Mouse (Mus musculus) olfactory bulb, adult 2 months (tissue): Measurements from ENCODE around the gene Fars2.

Source experiments
- CTCF ChIP-seq: fragments of 200-500 bp; IDR thresholded peaks from 2 replicates; pipeline ENCODE4 v1.5.1; 2012; ENCODE audit warnings: low read depth, mild to moderate bottlenecking, low read length, moderate library complexity; ENCODE audit not compliant: insufficient read depth
- POLR2A ChIP-seq: fragments of 200-500 bp; IDR thresholded peaks from 2 replicates; pipeline ENCODE4 v1.6.1; 2012; ENCODE audit warnings: mild to moderate bottlenecking, low read depth, low read length, moderate library complexity; ENCODE audit not compliant: insufficient read depth

- TF ChIP-seq POLR2A = no peak
- no peak for TF ChIP-seq CTCF
These were observed 392.9 kb downstream of the Fars2 start for GRCm38 (mm10) chr13:36510161-36510560.
